Mouse (Mus musculus) layer of hippocampus, adult 8-10 months (tissue): ENCODE results near the gene Slc22a4. TPM values are rescaled to one million over a fixed set of nuclear protein-coding genes. Genes with fewer than 3 reads are reported as not detected.

Experiments used
- total RNA-seq, 4 experiments: library from RNA; stranded (reverse); gene quantifications; 2 replicates each; pipeline ENCODE4 v1.2.4; 2022

Gene Slc22a4
- total RNA-seq, 4 experiments from 2014 or later: 7.8 to 14.1 (median 8.4) TPM

Other genes with a start within 250 kb of the Slc22a4 start
- 10 to 100 TPM in 1 of 4 experiments, 1 to 10 TPM in 3; 6.0 to 12.4 (median 8.1) TPM for gene Gm12216, start 168.8 kb downstream of the Slc22a4 start, total RNA-seq
- gene Slc22a5, start 136.4 kb downstream of the Slc22a4 start, total RNA-seq: 10 to 100 TPM; 11.4 to 13.4 (median 12.1) TPM
- gene Slc22a21, start 47.8 kb downstream of the Slc22a4 start, total RNA-seq: 1 to 10 TPM; 1.1 to 2.4 (median 1.5) TPM
- gene Pdlim4, start 40.9 kb upstream of the Slc22a4 start, total RNA-seq: 10 to 100 TPM; 16.4 to 25.2 (median 21.2) TPM
- 10 to 100 TPM; 24.3 to 30.8 (median 26.7) TPM for gene P4ha2, start 72.0 kb upstream of the Slc22a4 start, total RNA-seq
- gene Csf2, start 221.6 kb upstream of the Slc22a4 start, total RNA-seq: not detected
- not detected for gene Il3, start 239.2 kb upstream of the Slc22a4 start, total RNA-seq